Mouse (Mus musculus) embryo, embryonic 10.5 days (tissue): ENCODE data around the gene Ankrd55.
"Not testable (repeated sequence)": the region's sequence is repeated elsewhere in the genome, so short reads cannot be mapped to it uniquely, and the experiment has no call there.

ENCODE experiments used
- DNase-seq: peaks from one replicate; pipeline ENCODE4 v3.0.0-alpha.2; 2015; ENCODE audit warnings: low spot score

Ankrd55 gene

GRCm38 (mm10) chr13:112293092-112293491 lies 4.8 kb downstream of the Ankrd55 start:
- DNase-seq, result no peak

GRCm38 (mm10) chr13:112294446-112294845 lies 6.2 kb downstream of the Ankrd55 start:
- DNase-seq, result no peak

- no peak for DNase-seq
Observed at GRCm38 (mm10) chr13:112297781-112298180, 9.5 kb downstream of the Ankrd55 start.

GRCm38 (mm10) chr13:112303429-112303828 lies 15.2 kb downstream of the Ankrd55 start:
- no peak for DNase-seq

GRCm38 (mm10) chr13:112308672-112309071 lies 20.4 kb downstream of the Ankrd55 start:
- DNase-seq, result peak; percentile 75

- DNase-seq, result not testable (repeated sequence)
Observed at GRCm38 (mm10) chr13:112311611-112312010, 23.4 kb downstream of the Ankrd55 start.

GRCm38 (mm10) chr13:112315442-112315841 lies 27.2 kb downstream of the Ankrd55 start:
- DNase-seq, result peak; percentile 24

GRCm38 (mm10) chr13:112316622-112317482 lies 28.6 kb downstream of the Ankrd55 start:
- no peak for DNase-seq

- DNase-seq, result no peak
Observed at GRCm38 (mm10) chr13:112318124-112318523, 29.9 kb downstream of the Ankrd55 start.

GRCm38 (mm10) chr13:112323591-112324266 lies 35.5 kb downstream of the Ankrd55 start:
- no peak for DNase-seq

- DNase-seq, result no peak
Observed at GRCm38 (mm10) chr13:112325126-112325525, 36.9 kb downstream of the Ankrd55 start.

- no peak for DNase-seq
Observed at GRCm38 (mm10) chr13:112326403-112326802, 38.2 kb downstream of the Ankrd55 start.

GRCm38 (mm10) chr13:112326977-112327376 lies 38.7 kb downstream of the Ankrd55 start:
- no peak for DNase-seq

- DNase-seq, result no peak
Observed at GRCm38 (mm10) chr13:112327511-112327910, 39.3 kb downstream of the Ankrd55 start.

GRCm38 (mm10) chr13:112330257-112330656 lies 42.0 kb downstream of the Ankrd55 start:
- DNase-seq, result no peak

GRCm38 (mm10) chr13:112330919-112331681 lies 42.8 kb downstream of the Ankrd55 start:
- DNase-seq, result peak; percentile 54

- peak; percentile 41 for DNase-seq
Observed at GRCm38 (mm10) chr13:112331682-112332061, 43.4 kb downstream of the Ankrd55 start.

- DNase-seq, result no peak
Observed at GRCm38 (mm10) chr13:112335531-112335930, 47.3 kb downstream of the Ankrd55 start.

GRCm38 (mm10) chr13:112337146-112337545 lies 48.9 kb downstream of the Ankrd55 start:
- DNase-seq, result no peak

GRCm38 (mm10) chr13:112340205-112340604 lies 52.0 kb downstream of the Ankrd55 start:
- DNase-seq, result no peak

- no peak for DNase-seq
Observed at GRCm38 (mm10) chr13:112340761-112341160, 52.5 kb downstream of the Ankrd55 start.

- no peak for DNase-seq
Observed at GRCm38 (mm10) chr13:112342971-112343627, 54.8 kb downstream of the Ankrd55 start.
